Mouse (Mus musculus) G1E (cell line): ENCODE results near the gene Krtap16-3.

Experiments used
- CTCF ChIP-seq: IDR thresholded peaks from 2 replicates; pipeline ENCODE4 v1.5.1; 2012; ENCODE audit warnings: low read depth, low read length, inconsistent platforms, mixed read lengths
- GATA2 ChIP-seq: IDR thresholded peaks from 2 replicates; pipeline ENCODE4 v1.6.1; 2012; ENCODE audit warnings: low read depth, low read length, inconsistent platforms, borderline replicate concordance
- POLR2AphosphoS5 ChIP-seq: IDR thresholded peaks from 2 replicates; pipeline ENCODE4 v1.6.1; 2012; ENCODE audit warnings: low read depth, low read length, inconsistent platforms; ENCODE audit not compliant: insufficient replicate concordance

GRCm38 (mm10) chr16:88938252-88938651, 24.4 kb downstream of the Krtap16-3 start:
- no peak for TF ChIP-seq CTCF
- TF ChIP-seq GATA2, result no peak
- no peak for TF ChIP-seq POLR2AphosphoS5
